Mouse (Mus musculus) lung, adult 2 months (tissue): ENCODE results near the gene Phldb2. TPM values are rescaled to one million over a fixed set of nuclear protein-coding genes. Genes with fewer than 3 reads are reported as not detected.
A peak's percentile ranks its signal among the peaks of the same experiment; 100 is the strongest.

Experiments
- DNase-seq: peaks from one replicate; pipeline ENCODE4 v3.0.0; 2022
- H3K4me1 ChIP-seq: fragments of 200-500 bp; 2 replicates; pipeline ENCODE4 v1.6.1; 2011; ENCODE audit warnings: low read length; ENCODE audit not compliant: control insufficient read depth, insufficient read depth
- H3K4me3 ChIP-seq: fragments of 200-500 bp; replicated peaks from 2 replicates; pipeline ENCODE3; 2011; ENCODE audit warnings: low read depth, mild to moderate bottlenecking, control low read depth, low read length; ENCODE audit errors: extremely low read depth
- CTCF ChIP-seq: fragments of 200-500 bp; IDR thresholded peaks from 2 replicates; pipeline ENCODE4 v1.5.1; 2011; ENCODE audit warnings: mild to moderate bottlenecking, low read length, control low read depth; ENCODE audit not compliant: insufficient read depth
- POLR2A ChIP-seq: fragments of 200-500 bp; IDR thresholded peaks from 2 replicates; pipeline ENCODE4 v1.6.1; 2011; ENCODE audit warnings: low read depth, mild to moderate bottlenecking, control low read depth, low read length, borderline replicate concordance; ENCODE audit errors: extremely low read depth
- WGBS: fragments of 180-500 bp; shearing (Covaris S2); methylation state at CpG from one replicate; pipeline ENCODE4 v1.1.7; 2018; 5-methylcytosine and 5-hydroxymethylcytosine counted together
- polyA plus RNA-seq: library from polyadenylated mRNA; depleted of rRNA; stranded (reverse); fragments of >200 nt; gene quantifications from 2 replicates; pipeline ENCODE4 v1.2.3, GENCODE M21; 2012

Phldb2 gene
- polyA plus RNA-seq, 1 experiment = 53.0 TPM

DNA sequence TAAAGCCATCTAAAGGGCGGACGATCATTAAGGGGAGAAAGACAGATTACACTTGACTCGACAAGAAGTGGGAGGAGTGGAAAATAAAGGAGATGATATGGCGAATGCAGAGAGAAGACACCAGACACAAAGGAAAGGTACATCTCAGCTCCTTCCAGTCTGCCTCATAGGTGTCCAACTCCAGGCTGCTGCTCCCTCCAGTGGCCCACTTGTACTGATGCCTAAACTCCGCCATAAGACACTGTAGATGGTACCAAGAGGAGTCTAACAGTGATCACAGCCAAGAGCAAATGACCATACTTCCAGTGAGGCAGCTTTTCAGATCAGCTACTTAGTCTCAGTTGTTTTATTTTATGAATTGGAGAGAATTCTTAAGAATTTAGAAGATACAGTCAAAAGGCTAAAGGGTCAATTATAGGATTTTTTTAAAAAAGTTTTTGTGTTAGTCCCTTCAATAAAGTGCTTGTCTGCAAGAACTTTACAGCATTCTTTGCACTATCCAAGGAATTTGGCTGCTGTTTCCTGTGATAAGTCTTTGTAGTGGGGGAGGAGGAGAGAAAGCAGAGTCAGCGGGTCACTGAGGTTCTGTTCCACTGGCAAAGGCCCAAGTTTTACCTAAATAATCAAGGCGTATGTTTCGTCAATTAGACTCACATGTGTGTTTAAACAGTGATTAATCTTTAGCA, 121.2 kb downstream of the Phldb2 start:
- no peak for DNase-seq
- TF ChIP-seq POLR2A (no peak), CTCF (peak; percentile 32)
- H3K4me1 ChIP-seq = peaks cover 36% of the 10 kb centered on the region
- 31% methylated on average over 8 of the region's 8 CpGs for WGBS
- no peak overlapping the region for H3K4me3 ChIP-seq

DNA sequence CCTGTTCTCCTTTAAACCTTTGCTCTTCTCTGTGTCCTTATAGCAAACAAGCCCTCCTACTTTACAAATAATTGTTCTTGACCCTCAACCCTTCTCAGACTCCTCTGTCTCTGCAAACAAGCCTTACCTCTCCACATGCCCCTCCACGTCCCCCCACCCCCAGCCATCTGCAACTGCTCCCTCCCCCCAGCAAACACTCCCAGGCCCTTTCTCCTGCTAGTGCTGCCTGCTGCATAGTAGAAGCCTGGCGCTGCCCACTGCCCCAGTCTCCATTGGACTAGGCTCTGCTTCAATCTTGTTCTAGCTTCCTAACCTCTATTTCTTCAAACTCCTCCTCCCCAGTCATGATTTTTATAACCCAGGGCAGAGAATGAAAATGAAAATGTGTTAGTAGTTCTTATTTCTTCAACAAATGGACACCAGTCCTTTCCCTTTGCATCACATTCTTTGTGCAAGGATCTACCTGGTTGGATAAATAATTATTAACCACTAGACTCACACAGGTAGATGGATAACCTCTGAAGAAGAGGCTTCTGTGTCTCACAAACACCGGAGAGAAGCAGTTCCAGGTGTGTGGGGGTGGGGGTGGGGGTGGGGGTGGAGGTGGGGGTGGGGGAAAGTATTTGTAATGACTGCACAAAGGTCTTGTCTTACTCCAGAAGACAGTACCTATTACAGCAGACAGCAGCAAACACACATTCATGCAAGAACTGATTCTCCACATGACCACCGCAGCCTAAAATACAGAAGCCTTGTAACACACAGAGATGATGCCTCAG, 122.1 kb downstream of the Phldb2 start:
- TF ChIP-seq CTCF = no peak
- TF ChIP-seq POLR2A = no peak
- 57% methylated on average over 4 of the region's 4 CpGs for WGBS
- Histone ChIP-seq H3K4me3 (no peak overlapping the region), H3K4me1 (peaks cover 31% of the 10 kb centered on the region)
- no peak for DNase-seq

DNA sequence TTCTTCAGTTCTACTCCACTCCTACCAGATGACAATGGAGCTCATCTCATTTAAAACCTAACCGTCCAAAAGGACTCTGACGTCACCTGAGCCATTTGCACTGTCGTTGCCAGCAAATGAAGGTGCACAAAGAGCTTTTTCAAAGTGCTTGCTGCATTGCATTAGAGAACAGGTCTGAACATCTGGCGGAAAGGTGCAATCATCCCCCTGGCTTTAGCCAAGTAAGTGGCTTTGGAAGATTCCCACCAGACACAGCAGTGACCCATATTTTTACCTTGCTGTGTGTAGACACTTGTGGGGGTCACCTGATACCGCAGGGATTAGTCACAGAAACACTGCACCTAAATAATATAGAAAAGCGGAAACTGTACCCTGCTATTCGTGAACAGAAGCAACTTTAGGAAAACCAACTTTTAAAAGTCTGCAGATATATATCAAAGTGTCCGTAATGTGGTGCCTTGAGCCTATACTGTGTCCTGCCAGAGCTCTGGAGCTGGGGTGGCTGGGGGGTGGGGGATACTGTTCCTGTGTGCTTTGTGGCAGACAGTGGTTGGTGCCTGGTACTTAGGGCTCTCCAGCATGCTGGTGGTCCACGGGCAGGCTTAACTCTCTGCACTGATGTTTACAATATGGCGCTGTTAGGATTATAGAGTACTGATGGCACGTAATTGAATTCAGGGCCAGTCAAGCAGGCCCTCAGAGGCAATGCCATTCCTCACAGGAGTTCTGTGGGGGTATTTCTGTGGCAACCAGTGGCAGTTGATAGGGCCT, 123.1 kb downstream of the Phldb2 start:
- 61% methylated on average over 11 of the region's 11 CpGs for WGBS
- TF ChIP-seq CTCF = no peak
- no peak for TF ChIP-seq POLR2A
- no peak overlapping the region for H3K4me3 ChIP-seq
- DNase-seq = no peak
- H3K4me1 ChIP-seq = peaks cover 32% of the 10 kb centered on the region

DNA sequence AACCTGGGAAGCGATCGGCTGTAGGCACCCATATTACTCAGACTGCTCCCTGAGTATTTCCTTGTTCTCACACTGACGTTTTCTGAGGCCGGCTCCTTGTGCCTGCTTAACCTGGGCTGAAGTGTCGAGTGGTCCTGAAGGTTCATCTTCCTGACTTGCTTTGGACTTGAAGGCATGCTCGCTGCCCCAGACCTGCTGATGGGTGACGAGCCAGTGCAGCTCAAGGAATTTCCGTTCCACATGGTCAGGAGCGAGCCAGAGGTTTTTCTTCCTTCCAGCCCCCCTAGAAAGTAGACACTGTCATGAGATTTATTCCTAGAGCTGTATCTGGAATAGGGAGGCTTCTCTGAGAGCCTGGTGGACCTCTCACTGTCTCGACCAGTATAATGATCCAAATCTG, 128.1 kb downstream of the Phldb2 start:
- H3K4me1 ChIP-seq = peaks cover 16% of the 10 kb centered on the region
- H3K4me3 ChIP-seq = no peak overlapping the region
- TF ChIP-seq POLR2A = no peak
- TF ChIP-seq CTCF = no peak
- DNase-seq = no peak
- 76% methylated on average over 10 of the region's 10 CpGs for WGBS

DNA sequence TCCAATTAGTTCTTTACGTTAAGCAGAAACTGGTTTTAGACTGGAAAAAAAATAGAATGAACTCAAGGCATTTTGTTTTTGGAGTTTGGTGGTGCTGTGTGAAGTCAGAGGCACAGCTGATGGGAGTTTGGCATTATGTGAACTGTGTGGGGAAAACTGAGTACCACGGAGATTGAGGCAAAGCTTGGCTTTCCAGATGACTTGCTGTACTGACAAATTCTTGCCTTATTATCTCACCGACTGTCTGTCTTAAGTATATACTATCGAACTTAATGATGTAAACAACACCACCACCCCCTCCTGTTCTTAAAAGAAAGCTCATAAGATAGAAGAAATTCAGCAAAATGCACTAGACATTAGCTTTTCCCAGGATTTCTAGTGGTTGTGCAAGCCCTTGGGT, 129.4 kb downstream of the Phldb2 start:
- peaks cover 11% of the 10 kb centered on the region for H3K4me1 ChIP-seq
- no peak for TF ChIP-seq POLR2A
- no peak for TF ChIP-seq CTCF
- no peak for DNase-seq
- H3K4me3 ChIP-seq = no peak overlapping the region
- 36% methylated on average over 4 of the region's 4 CpGs for WGBS

DNA sequence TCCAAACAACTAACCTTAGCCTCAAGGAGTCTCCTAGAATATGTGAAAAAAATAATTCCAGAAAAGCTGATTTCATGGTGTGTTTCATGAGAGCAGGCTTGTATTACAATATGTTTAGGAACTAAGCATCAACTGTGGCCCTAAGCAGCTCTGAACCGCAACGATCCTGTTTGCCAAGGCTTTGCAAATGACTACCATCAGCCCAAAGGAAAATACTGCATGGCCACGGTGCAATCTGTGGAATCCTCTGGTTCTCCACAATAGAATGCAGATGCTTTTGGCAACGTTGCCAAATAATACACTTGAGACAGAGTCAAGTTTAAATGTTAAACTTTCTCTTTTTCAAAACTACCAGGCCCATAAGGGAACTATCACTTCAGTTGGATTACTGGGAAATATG, 133.5 kb downstream of the Phldb2 start:
- no peak for TF ChIP-seq CTCF
- TF ChIP-seq POLR2A = no peak
- WGBS = 52% methylated on average over 4 of the region's 4 CpGs
- no peak overlapping the region for H3K4me3 ChIP-seq
- DNase-seq = no peak
- no peaks in the 10 kb centered on the region; the same call in 1 of the 2 replicates for H3K4me1 ChIP-seq

DNA sequence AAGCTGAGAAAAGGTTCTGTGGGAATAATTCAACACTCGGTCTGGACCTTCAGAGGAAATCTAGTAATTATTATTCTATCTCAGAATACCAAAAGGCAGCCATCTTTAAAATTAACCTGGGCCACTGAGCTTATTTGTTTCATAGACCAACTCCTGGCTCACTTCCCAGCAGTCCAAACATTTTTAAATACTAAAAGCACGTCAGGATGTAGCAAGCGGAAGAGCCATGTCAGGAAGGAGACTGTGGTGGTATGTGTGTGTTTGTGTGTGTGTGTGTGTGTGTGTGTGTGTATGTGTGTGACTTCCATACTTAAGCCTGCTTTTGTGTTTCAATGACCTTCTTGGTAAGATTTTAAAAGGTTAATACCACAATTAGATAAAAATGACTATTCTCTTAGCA, 135.6 kb downstream of the Phldb2 start:
- DNase-seq = no peak
- H3K4me1 ChIP-seq = no peaks in the 10 kb centered on the region; the same call in 1 of the 2 replicates
- 24% methylated on average over 3 of the region's 3 CpGs for whole genome bisulfite sequencing
- H3K4me3 ChIP-seq = no peak overlapping the region
- no peak for TF ChIP-seq POLR2A
- no peak for TF ChIP-seq CTCF

DNA sequence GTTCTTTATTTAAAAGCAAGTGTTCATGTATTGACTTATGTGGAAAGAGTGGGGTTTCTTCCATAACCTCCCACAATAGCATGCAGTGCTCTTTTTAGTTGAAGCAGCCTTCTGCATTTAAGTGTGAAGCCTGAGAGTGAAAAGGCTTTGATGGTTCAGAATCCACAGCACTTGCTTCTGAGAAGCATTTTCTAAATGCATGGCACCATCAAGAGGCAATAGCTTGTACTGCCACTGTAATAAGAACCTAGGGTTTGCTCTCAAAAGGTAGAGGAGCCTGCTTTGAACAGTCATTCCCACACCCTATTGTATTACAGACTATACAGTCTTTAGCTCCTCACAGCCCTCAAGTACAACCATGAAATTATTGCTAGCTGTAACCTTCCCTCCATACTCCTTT, 136.7 kb downstream of the Phldb2 start:
- Histone ChIP-seq H3K4me3 (no peak overlapping the region), H3K4me1 (no peaks in the 10 kb centered on the region; the same call in none of the 2 replicates)
- DNase-seq = no peak
- TF ChIP-seq POLR2A (no peak), CTCF (no peak)

DNA sequence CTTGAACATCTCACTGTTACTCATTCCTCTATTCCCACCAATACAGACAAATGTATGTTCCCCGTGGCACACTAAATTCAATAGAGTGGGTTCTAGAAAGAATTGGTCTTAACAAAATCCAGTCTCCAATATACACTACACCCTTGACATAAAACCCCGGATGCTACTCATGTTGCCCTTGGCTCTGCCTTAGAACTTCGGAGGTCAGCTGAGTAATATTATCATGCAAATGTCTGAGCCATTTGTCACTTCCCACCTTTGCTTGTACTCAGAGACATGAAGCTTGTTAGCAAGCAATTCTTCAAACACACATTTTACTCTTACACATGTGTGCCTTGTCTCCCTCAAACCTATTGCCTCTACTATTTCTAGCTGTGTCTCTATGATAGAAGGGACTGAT, 138.8 kb downstream of the Phldb2 start:
- H3K4me1 ChIP-seq = peaks cover 13% of the 10 kb centered on the region
- no peak overlapping the region for H3K4me3 ChIP-seq
- TF ChIP-seq CTCF (no peak), POLR2A (no peak)
- WGBS = 74% methylated on average over 3 of the region's 3 CpGs
- no peak for DNase-seq

DNA sequence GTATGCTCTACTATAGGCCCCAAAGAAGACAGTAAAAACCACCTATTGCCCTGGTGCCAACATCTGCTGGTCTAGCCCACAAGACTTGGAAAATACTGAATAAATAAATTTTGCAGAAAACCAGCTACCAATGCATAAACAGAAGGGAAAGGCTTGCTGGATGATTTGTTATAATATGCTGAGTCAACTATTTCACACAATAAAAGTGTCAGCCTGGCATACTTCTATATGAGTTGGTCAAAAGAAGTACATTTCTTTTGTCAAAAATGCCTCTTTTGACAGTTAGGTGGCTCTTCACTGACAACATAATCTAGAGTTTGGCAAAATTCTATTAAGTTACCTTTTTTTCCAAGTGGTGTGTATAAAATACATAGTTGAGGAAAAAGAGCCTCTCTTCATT, 141.6 kb downstream of the Phldb2 start:
- DNase-seq = no peak
- no peak for TF ChIP-seq CTCF
- TF ChIP-seq POLR2A = no peak
- Histone ChIP-seq H3K4me1 (peaks cover 14% of the 10 kb centered on the region), H3K4me3 (no peak overlapping the region)
